Mouse (Mus musculus): ENCODE data around the gene Gm5269. TPM values are rescaled to one million over a fixed set of nuclear protein-coding genes. Genes with fewer than 3 reads are reported as not detected.

Gm5269 gene
- polyA plus RNA-seq (2014; fragmentation: Nextera tagmentation; extraction: Ambion mirVana): not detected in 2 replicates

DNA sequence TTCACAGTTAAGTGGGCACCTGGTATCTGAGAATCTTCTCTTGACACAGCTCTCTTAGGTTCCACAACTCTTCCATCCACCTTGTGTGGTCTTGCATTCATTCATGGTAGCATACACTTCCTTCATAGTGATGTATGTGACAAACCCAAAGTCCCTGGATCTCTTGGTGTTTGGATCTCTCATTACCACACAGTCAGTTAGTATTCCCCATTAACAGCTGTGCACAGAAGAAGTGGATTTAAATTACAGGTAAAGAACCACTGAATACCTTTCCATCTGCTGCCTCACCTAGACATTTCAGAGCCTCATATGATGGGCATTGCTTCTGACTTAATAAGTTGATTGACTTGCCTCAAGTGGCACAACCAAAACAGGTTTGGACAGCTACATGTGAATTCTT lies at the start of gene Gm5269:
Gene Gm5269 (minus strand): TSS at position 101 of the 400 bp plus-strand sequence.
- Histone ChIP-seq H3K27ac (replicated peaks; ENCODE audit: low read depth, low read length) (no peak within 1 kb of the TSS), H3K9ac (ENCODE audit: low read depth, low read length) (no peak within 1 kb of the TSS), H3K4me2 (ENCODE audit: low read depth, low read length) (no peak within 1 kb of the TSS), H3K4me1 (ENCODE audit: control insufficient read depth, insufficient read depth, low read length) (no peaks in the 10 kb centered on the region), H3K4me3 (ENCODE audit: low read depth, low read length) (no peak within 1 kb of the TSS), H3K36me3 (ENCODE audit: control insufficient read depth, insufficient read depth, low read length) (no peaks in the 10 kb centered on the region), H3K9me3 (ENCODE audit: control insufficient read depth, low read length) (no peaks in the 10 kb centered on the region), H3K27me3 (replicated peaks; ENCODE audit: control insufficient read depth, insufficient read depth, low read length) (no peaks in the 10 kb centered on the region)
- ATAC-seq (ENCODE audit: low read depth) (no peak), DNase-seq (ENCODE audit: low spot score) (no peak)

GRCm38 (mm10) chr1:45931127-45931526 lies 41.1 kb upstream of the Gm5269 start:
- H3K9me3 ChIP-seq (ENCODE audit: control insufficient read depth, low read length): no peaks in the 10 kb centered on the region
- H3K4me1 ChIP-seq (ENCODE audit: control insufficient read depth, insufficient read depth, low read length): no peaks in the 10 kb centered on the region
- no peak overlapping the region for H3K27ac ChIP-seq (replicated peaks; ENCODE audit: low read depth, low read length)
- H3K36me3 ChIP-seq (ENCODE audit: control insufficient read depth, insufficient read depth, low read length): no peaks in the 10 kb centered on the region
- peaks cover 10% of the 10 kb centered on the region; the same call in 1 of the 2 replicates for H3K27me3 ChIP-seq (replicated peaks; ENCODE audit: control insufficient read depth, insufficient read depth, low read length)
- H3K9ac ChIP-seq (ENCODE audit: low read depth, low read length): no peak overlapping the region
- no peak overlapping the region for H3K4me3 ChIP-seq (ENCODE audit: low read depth, low read length)
- no peak overlapping the region for H3K4me2 ChIP-seq (ENCODE audit: low read depth, low read length)
- DNase-seq (ENCODE audit: low spot score) (no peak), ATAC-seq (ENCODE audit: low read depth) (no peak)

- WGBS: 47% methylated on average over 3 of the region's 3 CpGs
- H3K4me2 ChIP-seq (ENCODE audit: low read depth, low read length): no peak overlapping the region
- no peak for DNase-seq (ENCODE audit: low spot score)
- no peaks in the 10 kb centered on the region for H3K9me3 ChIP-seq (ENCODE audit: control insufficient read depth, low read length)
- H3K27me3 ChIP-seq (replicated peaks; ENCODE audit: control insufficient read depth, insufficient read depth, low read length): peaks cover 15% of the 10 kb centered on the region; the same call in 1 of the 2 replicates
- 0 out of 2 replicates have a peak, but pooled peaks cover 4% of the 10 kb centered on the region for H3K4me1 ChIP-seq (ENCODE audit: control insufficient read depth, insufficient read depth, low read length)
- no peak overlapping the region for H3K4me3 ChIP-seq (ENCODE audit: low read depth, low read length)
- no peaks in the 10 kb centered on the region for H3K36me3 ChIP-seq (ENCODE audit: control insufficient read depth, insufficient read depth, low read length)
- no peak overlapping the region for H3K9ac ChIP-seq (ENCODE audit: low read depth, low read length)
- ATAC-seq (ENCODE audit: low read depth): no peak
- no peak overlapping the region for H3K27ac ChIP-seq (replicated peaks; ENCODE audit: low read depth, low read length)
These were observed 36.8 kb upstream of the Gm5269 start for GRCm38 (mm10) chr1:45926911-45927310.

GRCm38 (mm10) chr1:45926393-45926763 lies 36.3 kb upstream of the Gm5269 start, which contains the start of gene Slc40a1:
Gene Slc40a1 (minus strand): TSS chr1:45926523.
- H3K27ac ChIP-seq (replicated peaks; ENCODE audit: low read depth, low read length): no peak within 1 kb of the TSS

GRCm38 (mm10) chr1:45925500-45926392 lies 35.7 kb upstream of the Gm5269 start:
- peak overlapping the region; percentile 57 for H3K9ac ChIP-seq (ENCODE audit: low read depth, low read length)
- H3K36me3 ChIP-seq (ENCODE audit: control insufficient read depth, insufficient read depth, low read length): no peaks in the 10 kb centered on the region
- H3K9me3 ChIP-seq (ENCODE audit: control insufficient read depth, low read length): no peaks in the 10 kb centered on the region
- H3K4me1 ChIP-seq (ENCODE audit: control insufficient read depth, insufficient read depth, low read length): 0 out of 2 replicates have a peak, but pooled peaks cover 4% of the 10 kb centered on the region
- peak overlapping the region; percentile 52 for H3K4me3 ChIP-seq (ENCODE audit: low read depth, low read length)
- DNase-seq (ENCODE audit: low spot score) (peak; percentile 89), ATAC-seq (ENCODE audit: low read depth) (peak; percentile 98)
- no peak overlapping the region for H3K27ac ChIP-seq (replicated peaks; ENCODE audit: low read depth, low read length)
- WGBS: under 1% methylated on average over 39 of the region's 53 CpGs
- peaks cover 15% of the 10 kb centered on the region; the same call in 1 of the 2 replicates for H3K27me3 ChIP-seq (replicated peaks; ENCODE audit: control insufficient read depth, insufficient read depth, low read length)
- H3K4me2 ChIP-seq (ENCODE audit: low read depth, low read length): peak overlapping the region; percentile 86

More at GRCm38 (mm10) chr1:45926393-45926763, 36.3 kb upstream of the Gm5269 start, which contains the start of gene Slc40a1:
- Histone ChIP-seq H3K27me3 (replicated peaks; ENCODE audit: control insufficient read depth, insufficient read depth, low read length) (peaks cover 15% of the 10 kb centered on the region; the same call in 1 of the 2 replicates), H3K4me1 (ENCODE audit: control insufficient read depth, insufficient read depth, low read length) (0 out of 2 replicates have a peak, but pooled peaks cover 4% of the 10 kb centered on the region), H3K4me3 (ENCODE audit: low read depth, low read length) (peak within 1 kb of the TSS; percentile 52), H3K9me3 (ENCODE audit: control insufficient read depth, low read length) (no peaks in the 10 kb centered on the region), H3K9ac (ENCODE audit: low read depth, low read length) (peak within 1 kb of the TSS; percentile 57), H3K4me2 (ENCODE audit: low read depth, low read length) (peak within 1 kb of the TSS; percentile 86), H3K36me3 (ENCODE audit: control insufficient read depth, insufficient read depth, low read length) (no peaks in the 10 kb centered on the region)
- 17% methylated on average over 9 of the region's 9 CpGs for WGBS
- ATAC-seq (ENCODE audit: low read depth) (no peak), DNase-seq (ENCODE audit: low spot score) (no peak)

- H3K36me3 ChIP-seq (ENCODE audit: control insufficient read depth, insufficient read depth, low read length): no peaks in the 10 kb centered on the region
- peak overlapping the region; percentile 57 for H3K9ac ChIP-seq (ENCODE audit: low read depth, low read length)
- WGBS: 8% methylated on average over 7 of the region's 7 CpGs
- H3K27ac ChIP-seq (replicated peaks; ENCODE audit: low read depth, low read length): no peak overlapping the region
- DNase-seq (ENCODE audit: low spot score) (no peak), ATAC-seq (ENCODE audit: low read depth) (peak; percentile 56)
- H3K4me1 ChIP-seq (ENCODE audit: control insufficient read depth, insufficient read depth, low read length): 0 out of 2 replicates have a peak, but pooled peaks cover 4% of the 10 kb centered on the region
- H3K27me3 ChIP-seq (replicated peaks; ENCODE audit: control insufficient read depth, insufficient read depth, low read length): peaks cover 15% of the 10 kb centered on the region; the same call in 1 of the 2 replicates
- peak overlapping the region; percentile 52 for H3K4me3 ChIP-seq (ENCODE audit: low read depth, low read length)
- peak overlapping the region; percentile 86 for H3K4me2 ChIP-seq (ENCODE audit: low read depth, low read length)
- no peaks in the 10 kb centered on the region for H3K9me3 ChIP-seq (ENCODE audit: control insufficient read depth, low read length)
These were observed 35.0 kb upstream of the Gm5269 start for GRCm38 (mm10) chr1:45925131-45925499.

GRCm38 (mm10) chr1:45924516-45924915 lies 34.4 kb upstream of the Gm5269 start:
- H3K9me3 ChIP-seq (ENCODE audit: control insufficient read depth, low read length): no peaks in the 10 kb centered on the region
- WGBS: 60% methylated on average over 7 of the region's 7 CpGs
- H3K27ac ChIP-seq (replicated peaks; ENCODE audit: low read depth, low read length): no peak overlapping the region
- H3K4me3 ChIP-seq (ENCODE audit: low read depth, low read length): peak overlapping the region; percentile 52; the same call in 1 of the 2 replicates
- no peak overlapping the region for H3K9ac ChIP-seq (ENCODE audit: low read depth, low read length)
- DNase-seq (ENCODE audit: low spot score) (no peak), ATAC-seq (ENCODE audit: low read depth) (no peak)
- peaks cover 15% of the 10 kb centered on the region; the same call in 1 of the 2 replicates for H3K27me3 ChIP-seq (replicated peaks; ENCODE audit: control insufficient read depth, insufficient read depth, low read length)
- H3K36me3 ChIP-seq (ENCODE audit: control insufficient read depth, insufficient read depth, low read length): no peaks in the 10 kb centered on the region
- peak overlapping the region; percentile 86; the same call in 1 of the 2 replicates for H3K4me2 ChIP-seq (ENCODE audit: low read depth, low read length)
- H3K4me1 ChIP-seq (ENCODE audit: control insufficient read depth, insufficient read depth, low read length): 0 out of 2 replicates have a peak, but pooled peaks cover 4% of the 10 kb centered on the region

DNA sequence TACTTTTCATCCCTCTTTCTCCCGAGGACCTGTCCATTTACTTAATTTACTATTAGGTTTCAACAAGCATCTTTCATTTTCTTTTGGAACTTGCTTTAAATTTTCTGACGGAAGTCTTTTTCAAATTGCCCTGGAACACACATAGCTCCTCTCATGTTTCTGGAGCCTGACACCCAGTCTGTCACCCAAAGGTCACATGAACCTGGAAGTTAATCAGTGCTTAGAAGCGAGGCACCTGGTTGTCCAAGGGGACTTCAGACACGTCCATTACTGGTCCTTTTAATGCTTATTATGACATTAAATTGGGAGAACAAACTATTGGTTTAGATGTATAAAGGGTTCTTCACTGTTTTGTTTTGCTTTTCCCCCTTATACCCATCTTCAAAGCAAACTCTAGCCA lies 33.2 kb upstream of the Gm5269 start:
- Histone ChIP-seq H3K4me3 (ENCODE audit: low read depth, low read length) (no peak overlapping the region), H3K4me1 (ENCODE audit: control insufficient read depth, insufficient read depth, low read length) (0 out of 2 replicates have a peak, but pooled peaks cover 4% of the 10 kb centered on the region), H3K9me3 (ENCODE audit: control insufficient read depth, low read length) (no peaks in the 10 kb centered on the region), H3K36me3 (ENCODE audit: control insufficient read depth, insufficient read depth, low read length) (no peaks in the 10 kb centered on the region), H3K9ac (ENCODE audit: low read depth, low read length) (no peak overlapping the region), H3K27ac (replicated peaks; ENCODE audit: low read depth, low read length) (no peak overlapping the region), H3K4me2 (ENCODE audit: low read depth, low read length) (no peak overlapping the region), H3K27me3 (replicated peaks; ENCODE audit: control insufficient read depth, insufficient read depth, low read length) (peaks cover 15% of the 10 kb centered on the region; the same call in 1 of the 2 replicates)
- DNase-seq (ENCODE audit: low spot score) (no peak), ATAC-seq (ENCODE audit: low read depth) (no peak)
- 56% methylated on average over 4 of the region's 4 CpGs for WGBS
